Comparison of ENCODE assay signal across 28 mouse cellular contexts in genomic region chr12:95501443-95501842, GRCm38 (mm10).
"Had no signal": no experiment of that assay in that cellular context is flagged by ENCODE, and none has a peak within 500 bp of the region (broad histone marks: within the 10 kb centered on the region; RNA-seq: fewer than 3 reads in every experiment).

No protein-coding gene starts in this region.

- H3K4me2 ChIP-seq: heart, embryonic 11.5 days; heart, embryonic 13.5 days; heart, embryonic 15.5 days; hindbrain, embryonic 12.5 days; hindbrain, embryonic 14.5 days; intestine, embryonic 15.5 days; limb, embryonic 13.5 days; limb, embryonic 15.5 days; liver, embryonic 12.5 days had no signal

- H3K4me1 ChIP-seq: heart, embryonic 13.5 days; heart, embryonic 15.5 days; hindbrain, embryonic 10.5 days; hindbrain, embryonic 12.5 days; intestine, embryonic 15.5 days; limb, embryonic 13.5 days; limb, embryonic 15.5 days; liver, embryonic 12.5 days had no signal

- H3K27ac ChIP-seq: gastrocnemius, adult 2 months; heart, adult 2 months; heart, embryonic 13.5 days; heart, embryonic 15.5 days; hindbrain, embryonic 10.5 days; hindbrain, embryonic 12.5 days; hindbrain, embryonic 14.5 days; intestine, embryonic 15.5 days; kidney, postnatal 0 days; limb, embryonic 13.5 days; limb, embryonic 15.5 days; liver, embryonic 12.5 days; liver, embryonic 14.5 days had no signal

- H3K4me3 ChIP-seq: gastrocnemius, adult 2 months; heart, adult 2 months; heart, embryonic 13.5 days; heart, embryonic 15.5 days; hindbrain, embryonic 10.5 days; hindbrain, embryonic 12.5 days; intestine, embryonic 15.5 days; limb, embryonic 13.5 days; limb, embryonic 15.5 days; liver, embryonic 12.5 days had no signal

- H3K9ac ChIP-seq: heart, embryonic 13.5 days; heart, embryonic 15.5 days; hindbrain, embryonic 12.5 days; hindbrain, embryonic 14.5 days; intestine, embryonic 15.5 days; limb, embryonic 13.5 days; limb, embryonic 15.5 days; liver, embryonic 12.5 days; liver, embryonic 14.5 days had no signal

- H3K27me3 ChIP-seq: heart, embryonic 13.5 days; heart, embryonic 15.5 days; hindbrain, embryonic 12.5 days; intestine, embryonic 15.5 days; limb, embryonic 13.5 days; limb, embryonic 15.5 days; liver, embryonic 12.5 days had no signal

- DNase-seq: gastrocnemius, adult 2 months; gastrocnemius, postnatal 14 days; gastrocnemius, postnatal 36 days; heart, adult 11 months; heart, adult 2 months; heart, postnatal 4 days; kidney, adult 18-20 months; kidney, adult 8-10 months; kidney, postnatal 14 days; kidney, postnatal 36 days; layer of hippocampus, adult 9-11 months; layer of hippocampus, postnatal 36 days; left cerebral cortex, postnatal 4 days had no signal

- ATAC-seq: hindbrain, embryonic 16.5 days; inflammation-experienced regulatory T-cells, adult 6 months; intestine, embryonic 15.5 days; intestine, postnatal 0 days; liver, embryonic 12.5 days had no signal

- H3K9me3 ChIP-seq: heart, embryonic 13.5 days; heart, embryonic 15.5 days; hindbrain, embryonic 10.5 days; hindbrain, embryonic 12.5 days; intestine, embryonic 15.5 days; limb, embryonic 13.5 days; limb, embryonic 15.5 days; liver, embryonic 12.5 days had no signal

- H3K36me3 ChIP-seq: heart, embryonic 13.5 days; heart, embryonic 15.5 days; hindbrain, embryonic 10.5 days; hindbrain, embryonic 12.5 days; intestine, embryonic 15.5 days; limb, embryonic 13.5 days; limb, embryonic 15.5 days; liver, embryonic 12.5 days had no signal
